Mouse (Mus musculus): ENCODE results near the gene Tmem30a. TPM values are rescaled to one million over a fixed set of nuclear protein-coding genes. Genes with fewer than 3 reads are reported as not detected.

Tmem30a gene
- polyA plus RNA-seq, 1 experiment from 2014 or later, result 31.8 TPM

DNA sequence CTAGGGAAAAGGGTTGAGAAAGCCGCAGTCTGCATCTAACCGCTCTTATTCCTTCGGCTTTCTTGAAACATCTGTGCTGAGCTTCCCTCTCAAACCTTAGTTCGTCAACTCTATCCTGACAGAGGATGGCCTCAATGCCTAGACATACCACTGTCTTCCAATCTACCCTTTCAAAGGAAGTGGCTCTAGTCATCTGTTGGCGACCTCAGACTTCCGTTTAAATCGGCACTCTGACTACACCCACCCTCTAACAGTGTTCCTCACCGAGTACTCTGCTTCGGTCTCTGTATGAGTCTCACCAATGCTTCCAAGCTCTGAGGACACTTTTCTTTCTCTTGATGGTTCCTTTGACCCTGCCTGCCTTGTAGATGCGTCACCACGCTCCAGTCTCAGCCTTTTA is 22.7 kb upstream of the Tmem30a start:
- Histone ChIP-seq H3K4me1 (replicated peaks) (no peaks in the 10 kb centered on the region), H3K27me3 (no peaks in the 10 kb centered on the region), H3K9me3 (replicated peaks) (no peaks in the 10 kb centered on the region), H3K4me3 (replicated peaks) (no peak overlapping the region), H3K27ac (no peak overlapping the region), H3K9ac (no peak overlapping the region), H3K4me2 (no peak overlapping the region), H3K36me3 (no peaks in the 10 kb centered on the region)
- DNase-seq (no peak), ATAC-seq (ENCODE audit: low read depth) (no peak)
- 37% methylated on average over 11 of the region's 11 CpGs for WGBS (ENCODE audit: insufficient replicate concordance)

DNA sequence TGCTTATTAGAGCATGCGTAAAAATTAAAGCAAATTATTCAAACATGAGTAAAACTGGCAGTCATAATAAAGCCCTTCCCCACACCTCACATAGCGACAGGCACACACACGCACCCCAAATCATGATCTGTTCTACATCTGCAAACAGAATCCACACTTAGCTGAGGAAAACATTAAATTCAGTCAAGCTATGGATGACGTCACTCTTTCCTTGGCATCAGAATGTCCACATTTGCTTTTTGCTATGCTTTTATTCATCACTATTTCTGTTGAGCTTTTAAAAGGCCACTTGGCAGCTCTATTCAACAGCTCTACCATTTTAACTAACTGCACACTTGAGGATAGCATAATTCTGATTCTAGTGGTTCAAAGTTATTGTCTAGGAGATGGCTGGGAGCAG is 21.3 kb upstream of the Tmem30a start:
- Histone ChIP-seq H3K36me3 (no peaks in the 10 kb centered on the region), H3K4me1 (replicated peaks) (peaks cover 3% of the 10 kb centered on the region; the same call in 1 of the 2 replicates), H3K4me3 (replicated peaks) (no peak overlapping the region), H3K9me3 (replicated peaks) (no peaks in the 10 kb centered on the region), H3K4me2 (no peak overlapping the region), H3K27ac (no peak overlapping the region), H3K9ac (no peak overlapping the region), H3K27me3 (no peaks in the 10 kb centered on the region)
- ATAC-seq (ENCODE audit: low read depth) (no peak), DNase-seq (no peak)
- 76% methylated on average over 4 of the region's 4 CpGs for WGBS (ENCODE audit: insufficient replicate concordance)

DNA sequence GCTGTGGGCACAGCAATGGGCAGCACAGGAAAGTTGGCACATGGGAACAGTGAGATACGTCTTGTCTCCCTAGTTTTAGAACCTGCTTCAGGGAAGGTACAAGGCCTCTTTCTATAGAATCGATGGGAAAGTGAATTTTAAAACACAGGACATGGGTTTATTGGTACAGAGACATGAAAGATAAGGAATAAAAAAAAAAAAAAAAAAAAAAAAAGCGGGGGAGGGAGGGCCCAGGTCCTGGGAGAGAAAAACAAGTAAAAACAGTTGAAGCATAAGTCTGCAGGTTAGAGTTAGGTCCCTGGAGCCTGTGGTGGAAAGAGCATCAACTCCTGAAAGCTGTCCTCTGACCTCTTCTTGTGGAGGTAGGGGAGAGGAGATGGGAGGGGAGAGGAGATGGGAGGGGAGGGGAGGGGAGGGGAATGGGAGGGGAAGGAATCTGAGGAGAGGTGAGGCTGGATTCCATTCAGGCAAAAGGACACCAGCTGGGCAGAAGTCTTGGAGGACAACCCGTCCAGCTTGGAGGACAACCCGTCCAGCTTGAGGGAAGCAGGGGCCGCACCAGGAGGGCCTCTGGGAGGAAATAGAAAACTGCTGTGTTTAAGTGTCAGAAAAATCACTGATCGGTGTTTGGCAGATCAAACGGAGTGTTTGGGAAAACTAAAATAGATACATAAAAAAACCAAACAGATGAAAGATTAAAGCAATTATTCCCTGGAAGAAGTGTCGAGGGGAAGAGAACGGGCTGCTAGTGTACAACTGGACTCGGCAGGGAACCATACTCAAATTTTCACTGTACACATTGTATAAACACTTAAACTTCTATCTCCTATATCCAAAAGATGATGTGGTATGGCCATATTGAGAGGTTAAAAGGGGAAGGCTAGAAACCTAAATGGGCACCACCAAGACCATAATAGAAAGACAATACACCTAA is 17.9 kb upstream of the Tmem30a start:
- DNase-seq, result no peak
- H3K4me1 ChIP-seq (replicated peaks), result peaks cover 3% of the 10 kb centered on the region; the same call in 1 of the 2 replicates
- H3K4me2 ChIP-seq, result no peak overlapping the region
- no peaks in the 10 kb centered on the region for H3K36me3 ChIP-seq
- ATAC-seq (ENCODE audit: low read depth), result no peak
- no peak overlapping the region for H3K4me3 ChIP-seq (replicated peaks)
- WGBS (ENCODE audit: insufficient replicate concordance), result 60% methylated on average over 10 of the region's 11 CpGs
- H3K9ac ChIP-seq, result no peak overlapping the region
- H3K27me3 ChIP-seq, result no peaks in the 10 kb centered on the region
- H3K27ac ChIP-seq, result no peak overlapping the region
- H3K9me3 ChIP-seq (replicated peaks), result no peaks in the 10 kb centered on the region

DNA sequence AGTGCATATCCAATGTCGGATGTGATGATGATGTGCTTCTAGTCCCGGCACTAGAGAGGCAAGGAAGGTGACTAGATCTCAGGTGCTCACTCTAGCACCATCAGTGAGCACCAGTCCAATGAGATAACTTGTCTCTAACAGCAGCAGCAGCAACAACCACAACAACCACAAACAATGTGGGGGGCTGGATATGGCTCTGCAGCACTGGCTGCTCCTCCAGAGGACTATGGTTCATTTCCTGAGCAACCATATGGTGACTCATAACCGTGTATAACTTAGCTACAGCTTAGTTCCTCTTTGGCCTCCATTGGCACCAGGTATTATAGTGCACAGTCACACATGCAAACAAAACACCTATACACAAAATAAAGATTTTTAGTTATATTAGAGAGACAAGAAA is 17.2 kb upstream of the Tmem30a start:
- DNase-seq, result no peak
- ATAC-seq (ENCODE audit: low read depth), result peak; percentile 65
- Histone ChIP-seq H3K27ac (no peak overlapping the region), H3K9ac (no peak overlapping the region), H3K9me3 (replicated peaks) (no peaks in the 10 kb centered on the region), H3K4me3 (replicated peaks) (no peak overlapping the region), H3K4me1 (replicated peaks) (peaks cover 3% of the 10 kb centered on the region; the same call in 1 of the 2 replicates), H3K27me3 (no peaks in the 10 kb centered on the region), H3K36me3 (no peaks in the 10 kb centered on the region), H3K4me2 (no peak overlapping the region)
- WGBS (ENCODE audit: insufficient replicate concordance), result 13% methylated on average over 3 of the region's 3 CpGs

DNA sequence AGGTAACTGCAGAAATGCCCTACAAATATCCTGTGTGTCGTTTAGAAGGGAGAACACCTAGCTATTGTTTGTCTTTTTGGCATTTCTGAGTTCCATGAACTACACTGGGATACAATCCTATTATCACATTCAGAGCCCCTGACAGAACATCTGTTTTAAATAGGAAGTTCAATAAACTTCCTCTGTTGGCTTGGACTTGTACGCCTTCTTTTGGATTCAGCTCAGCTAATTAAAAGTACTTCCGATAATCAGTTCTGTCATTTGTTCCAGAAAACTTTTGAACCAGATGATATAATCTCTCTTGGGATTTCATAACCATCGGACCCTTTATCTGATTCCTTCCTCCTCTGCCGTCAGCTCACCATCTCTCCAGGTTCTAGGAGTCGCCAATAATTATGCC is 16.1 kb upstream of the Tmem30a start:
- Histone ChIP-seq H3K9ac (no peak overlapping the region), H3K9me3 (replicated peaks) (no peaks in the 10 kb centered on the region), H3K27ac (no peak overlapping the region), H3K4me3 (replicated peaks) (no peak overlapping the region), H3K4me1 (replicated peaks) (peaks cover 3% of the 10 kb centered on the region; the same call in 1 of the 2 replicates), H3K27me3 (no peaks in the 10 kb centered on the region), H3K36me3 (no peaks in the 10 kb centered on the region), H3K4me2 (no peak overlapping the region)
- whole genome bisulfite sequencing (ENCODE audit: insufficient replicate concordance), result 53% methylated on average over 6 of the region's 6 CpGs
- DNase-seq (no peak), ATAC-seq (ENCODE audit: low read depth) (no peak)

DNA sequence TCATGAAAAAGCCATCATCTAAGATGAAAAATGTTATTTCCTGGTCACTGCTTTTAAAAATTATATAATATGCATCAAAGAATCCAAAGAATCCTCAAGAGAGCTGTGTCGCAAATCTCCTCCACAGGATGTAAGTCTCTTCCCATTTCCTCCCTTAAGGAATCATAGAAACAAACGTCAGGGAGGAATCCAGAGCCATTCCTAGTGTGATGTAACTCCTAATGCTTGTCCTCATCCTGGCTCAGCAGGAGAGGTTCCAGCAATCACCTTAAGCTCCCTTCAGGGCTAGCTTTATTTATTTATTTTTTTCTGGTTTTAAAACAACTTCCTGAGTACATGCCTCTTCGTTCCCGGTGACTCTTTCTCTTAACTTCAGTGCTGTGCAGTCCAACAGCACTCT is 13.9 kb upstream of the Tmem30a start:
- ATAC-seq (ENCODE audit: low read depth) (no peak), DNase-seq (no peak)
- Histone ChIP-seq H3K36me3 (no peaks in the 10 kb centered on the region), H3K27me3 (no peaks in the 10 kb centered on the region), H3K4me2 (no peak overlapping the region), H3K9ac (no peak overlapping the region), H3K4me3 (replicated peaks) (no peak overlapping the region), H3K27ac (no peak overlapping the region), H3K9me3 (replicated peaks) (no peaks in the 10 kb centered on the region), H3K4me1 (replicated peaks) (peaks cover 3% of the 10 kb centered on the region; the same call in 1 of the 2 replicates)
- 30% methylated on average over 4 of the region's 4 CpGs for WGBS (ENCODE audit: insufficient replicate concordance)

DNA sequence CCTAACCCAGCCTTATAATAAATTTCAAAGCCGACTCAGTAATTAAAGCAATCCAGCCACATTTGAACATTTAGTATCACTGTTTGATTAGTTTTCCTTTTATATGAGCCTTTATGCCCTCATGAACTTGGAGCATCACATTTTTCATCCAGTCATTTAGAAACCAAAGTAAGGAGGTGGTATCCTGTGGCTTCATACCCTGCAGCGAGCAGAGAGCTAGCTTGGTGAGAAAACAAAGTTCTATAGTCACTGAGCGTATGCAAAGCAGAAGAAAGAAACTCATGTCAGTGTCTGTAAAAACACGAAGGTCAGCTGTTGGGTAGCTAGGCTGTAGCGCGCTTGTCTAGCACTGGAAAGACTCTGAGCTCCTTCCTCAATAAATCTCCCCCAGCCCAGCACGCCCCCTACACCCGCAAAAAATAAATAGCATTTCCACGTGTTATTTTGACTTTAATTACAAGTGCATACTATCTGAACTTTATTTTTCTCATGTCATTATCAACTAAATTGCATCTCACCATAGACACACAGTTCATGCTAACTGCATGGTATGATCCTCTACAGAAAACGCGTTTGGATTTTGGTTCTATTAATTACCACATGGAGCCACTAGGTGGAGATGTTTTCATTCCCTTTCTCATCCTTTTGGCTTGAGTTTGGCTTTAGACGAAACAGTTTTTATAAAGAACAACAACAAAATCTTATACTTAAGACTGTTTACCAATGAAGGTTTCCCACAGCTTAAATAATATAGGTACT is 13.2 kb upstream of the Tmem30a start:
- H3K4me1 ChIP-seq (replicated peaks), result peaks cover 3% of the 10 kb centered on the region; the same call in 1 of the 2 replicates
- no peak overlapping the region for H3K9ac ChIP-seq
- H3K27ac ChIP-seq, result no peak overlapping the region
- no peak for ATAC-seq (ENCODE audit: low read depth)
- H3K4me2 ChIP-seq, result no peak overlapping the region
- no peaks in the 10 kb centered on the region for H3K27me3 ChIP-seq
- no peak overlapping the region for H3K4me3 ChIP-seq (replicated peaks)
- H3K9me3 ChIP-seq (replicated peaks), result no peaks in the 10 kb centered on the region
- WGBS (ENCODE audit: insufficient replicate concordance), result 40% methylated on average over 12 of the region's 12 CpGs
- no peaks in the 10 kb centered on the region for H3K36me3 ChIP-seq
- DNase-seq, result no peak

DNA sequence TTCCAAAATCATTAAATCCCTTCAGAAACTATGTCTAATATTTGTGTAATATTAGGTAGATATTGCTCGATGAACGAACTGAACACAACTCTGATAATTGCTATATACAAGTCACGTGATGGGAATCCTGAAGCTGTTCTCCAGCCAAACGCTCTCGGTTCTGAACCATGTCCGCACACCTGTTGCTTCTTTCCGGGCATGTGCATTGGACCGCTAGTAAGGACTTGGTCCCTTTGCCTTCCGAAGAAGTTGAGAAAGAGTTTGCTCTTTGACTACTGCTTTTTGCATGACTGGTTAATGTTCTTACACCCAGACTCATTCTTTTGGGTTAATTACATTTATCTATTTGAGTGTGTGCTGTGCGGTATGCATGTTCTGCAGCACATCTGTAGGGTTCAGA is 12.1 kb upstream of the Tmem30a start:
- Histone ChIP-seq H3K27me3 (no peaks in the 10 kb centered on the region), H3K4me1 (replicated peaks) (peaks cover 3% of the 10 kb centered on the region; the same call in 1 of the 2 replicates), H3K4me3 (replicated peaks) (no peak overlapping the region), H3K4me2 (no peak overlapping the region), H3K27ac (no peak overlapping the region), H3K36me3 (no peaks in the 10 kb centered on the region), H3K9ac (no peak overlapping the region), H3K9me3 (replicated peaks) (no peaks in the 10 kb centered on the region)
- WGBS (ENCODE audit: insufficient replicate concordance), result 83% methylated on average over 10 of the region's 10 CpGs
- no peak for ATAC-seq (ENCODE audit: low read depth)
- no peak for DNase-seq

DNA sequence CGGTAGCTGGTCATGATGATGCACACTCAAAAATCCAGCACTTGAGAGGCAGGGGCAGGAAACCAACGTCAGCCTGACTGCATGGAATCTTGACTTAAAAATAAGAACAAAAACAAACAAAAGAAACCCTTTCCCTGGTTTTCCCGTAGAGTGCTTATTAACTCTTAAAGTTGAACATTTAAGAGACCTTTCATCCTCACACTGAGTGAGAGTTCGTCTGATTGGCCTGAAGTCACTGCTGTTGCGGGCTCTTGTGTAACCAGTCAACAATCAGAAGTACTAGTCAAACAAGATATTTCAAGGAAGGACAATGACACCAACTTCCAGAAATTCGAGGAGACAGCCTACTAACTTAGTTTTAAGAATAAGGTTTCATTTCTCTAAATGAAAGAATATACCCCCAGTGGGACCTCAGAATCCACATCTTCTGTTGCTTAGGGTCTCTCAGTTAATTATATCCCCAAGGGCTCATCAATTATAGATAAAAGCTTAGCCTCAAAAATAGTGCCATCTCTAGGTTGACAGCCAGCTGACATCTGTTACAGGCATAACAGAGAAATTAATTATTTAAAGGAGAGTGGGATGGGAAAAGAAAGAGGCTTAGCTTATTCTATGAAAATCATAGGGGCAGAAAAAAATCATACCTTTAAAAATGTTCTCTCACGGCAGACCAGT is 3.3 kb upstream of the Tmem30a start:
- DNase-seq (no peak), ATAC-seq (ENCODE audit: low read depth) (no peak)
- no peaks in the 10 kb centered on the region for H3K36me3 ChIP-seq
- no peak overlapping the region for H3K27ac ChIP-seq
- no peaks in the 10 kb centered on the region for H3K27me3 ChIP-seq
- H3K9me3 ChIP-seq (replicated peaks), result no peaks in the 10 kb centered on the region
- 59% methylated on average over 7 of the region's 7 CpGs for WGBS (ENCODE audit: insufficient replicate concordance)
- H3K4me1 ChIP-seq (replicated peaks), result peaks cover 17% of the 10 kb centered on the region
- no peak overlapping the region for H3K9ac ChIP-seq
- no peak overlapping the region for H3K4me2 ChIP-seq
- no peak overlapping the region for H3K4me3 ChIP-seq (replicated peaks)

DNA sequence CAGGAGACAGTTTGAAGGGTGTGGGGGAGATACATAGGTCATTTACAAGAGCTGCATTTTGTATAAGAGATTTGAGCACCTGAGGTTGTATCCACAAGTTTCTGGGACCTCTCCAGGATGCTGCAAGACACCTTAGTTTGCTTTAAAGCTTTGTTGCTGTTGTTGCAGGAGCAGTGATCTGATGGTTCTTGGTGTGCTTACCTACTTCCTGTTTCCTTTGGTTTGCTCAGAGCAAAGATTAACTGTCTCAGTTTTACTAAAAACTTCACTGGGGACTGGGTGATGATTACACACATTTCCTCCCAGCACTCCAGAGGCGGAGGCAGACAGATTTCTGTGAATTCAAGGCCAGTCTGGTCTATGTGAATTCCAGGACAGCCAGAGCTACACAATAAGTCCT is 1.8 kb upstream of the Tmem30a start:
- Histone ChIP-seq H3K27me3 (no peaks in the 10 kb centered on the region), H3K27ac (no peak overlapping the region), H3K36me3 (no peaks in the 10 kb centered on the region), H3K9ac (no peak overlapping the region), H3K9me3 (replicated peaks) (no peaks in the 10 kb centered on the region), H3K4me2 (no peak overlapping the region), H3K4me3 (replicated peaks) (no peak overlapping the region), H3K4me1 (replicated peaks) (peaks cover 25% of the 10 kb centered on the region)
- 39% methylated on average over 1 of the region's 1 CpGs for WGBS (ENCODE audit: insufficient replicate concordance)
- ATAC-seq (ENCODE audit: low read depth), result no peak
- no peak for DNase-seq

DNA sequence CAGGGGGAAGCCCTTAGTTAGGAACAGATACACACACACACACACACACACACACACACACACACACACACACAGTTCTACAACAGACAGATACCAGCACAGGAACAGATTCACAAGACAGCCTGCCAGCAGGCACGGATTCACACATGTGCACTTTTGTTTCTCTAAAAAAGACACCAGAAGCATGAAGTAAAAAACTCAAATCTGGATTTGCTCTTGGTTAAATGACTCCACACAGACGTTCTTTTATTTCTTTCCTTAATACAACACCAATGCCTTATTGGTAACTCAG is 7.6 kb downstream of the Tmem30a start:
- Histone ChIP-seq H3K27ac (no peak overlapping the region), H3K9me3 (replicated peaks) (no peaks in the 10 kb centered on the region), H3K36me3 (no peaks in the 10 kb centered on the region), H3K4me1 (replicated peaks) (peaks cover 16% of the 10 kb centered on the region), H3K4me2 (no peak overlapping the region), H3K9ac (no peak overlapping the region), H3K27me3 (no peaks in the 10 kb centered on the region), H3K4me3 (replicated peaks) (no peak overlapping the region)
- 49% methylated on average over 2 of the region's 2 CpGs for WGBS (ENCODE audit: insufficient replicate concordance)
- no peak for DNase-seq
- no peak for ATAC-seq (ENCODE audit: low read depth)
